Mouse (Mus musculus) ES-E14 (cell line): ENCODE data around the gene Zfp362. TPM values are rescaled to one million over a fixed set of nuclear protein-coding genes. Genes with fewer than 3 reads are reported as not detected.

ENCODE experiments used
- DNase-seq: peaks from one replicate; pipeline ENCODE4 v3.0.0-alpha.2; 2013; ENCODE audit warnings: low read depth, low spot score
- H3K27ac ChIP-seq: 2 replicates; pipeline ENCODE4 v1.5.1; 2012; ENCODE audit warnings: low read depth, mild to moderate bottlenecking, low read length, moderate library complexity, mixed read lengths; ENCODE audit not compliant: poor library complexity, insufficient read depth, severe bottlenecking
- H3K36me3 ChIP-seq: 2 replicates; pipeline ENCODE4 v1.6.1; 2012; ENCODE audit warnings: mild to moderate bottlenecking, low read length, moderate library complexity, mixed read lengths; ENCODE audit not compliant: control insufficient read depth, poor library complexity, insufficient read depth, severe bottlenecking
- H3K4me1 ChIP-seq, 2 experiments: fragments of 150-350 bp in 1 of 2; sonication (generic) in 1 of 2; 2 replicates each; pipeline ENCODE4 v1.6.1; 2012; ENCODE audit warnings: low read length in 2 of 2, mild to moderate bottlenecking in 1 of 2, mixed read lengths in 1 of 2; ENCODE audit not compliant: control insufficient read depth in 2 of 2, insufficient read depth in 2 of 2, poor library complexity in 1 of 2
- H3K4me3 ChIP-seq, 2 experiments: fragments of 150-350 bp in 1 of 2; sonication (generic) in 1 of 2; 2 replicates each; pipeline ENCODE4 v1.5.1; 2012; ENCODE audit warnings: low read length in 2 of 2, low read depth in 1 of 2, mild to moderate bottlenecking in 1 of 2, mixed read lengths in 1 of 2; ENCODE audit not compliant: insufficient read depth in 1 of 2, poor library complexity in 1 of 2, severe bottlenecking in 1 of 2
- H3K9ac ChIP-seq: 2 replicates; pipeline ENCODE4 v1.6.1; 2012; ENCODE audit warnings: low read depth, mild to moderate bottlenecking, low read length, mixed read lengths; ENCODE audit not compliant: poor library complexity, insufficient read depth, severe bottlenecking
- H3K9me3 ChIP-seq: fragments of 150-350 bp; sonication (generic); 2 replicates; pipeline ENCODE4 v1.6.1; 2012; ENCODE audit warnings: low read depth, mild to moderate bottlenecking, low read length; ENCODE audit not compliant: control insufficient read depth, insufficient read depth
- CHD2 ChIP-seq: IDR thresholded peaks from 2 replicates; pipeline ENCODE4 v1.6.1; 2014; ENCODE audit warnings: mild to moderate bottlenecking, low read depth, low read length, inconsistent platforms
- HCFC1 ChIP-seq: IDR thresholded peaks from 2 replicates; pipeline ENCODE4 v1.6.1; 2012; ENCODE audit warnings: low read length, inconsistent platforms, borderline replicate concordance; ENCODE audit not compliant: insufficient read depth
- MAFK ChIP-seq: IDR thresholded peaks from 2 replicates; pipeline ENCODE4 v1.6.1; 2014; ENCODE audit warnings: mild to moderate bottlenecking, low read depth, low read length, inconsistent platforms; ENCODE audit not compliant: insufficient read depth
- ZC3H11A ChIP-seq: IDR thresholded peaks from 2 replicates; pipeline ENCODE4 v1.6.1; 2012; ENCODE audit warnings: low read depth, mild to moderate bottlenecking, inconsistent platforms, low read length, borderline replicate concordance
- ZNF384 ChIP-seq: IDR thresholded peaks from 2 replicates; pipeline ENCODE4 v1.6.1; 2012; ENCODE audit warnings: low read depth, low read length, inconsistent platforms
- in situ Hi-C, 2 experiments: fragments of 600-800 bp; cut with MboI; formaldehyde crosslinking; loops; one replicate each; pipeline ENCODE4 v1.15.1; 2025; ENCODE audit warnings: low sequenced_read_pairs in 2 of 2, inconsistent platforms in 1 of 2; ENCODE audit not compliant: unreplicated experiment in 2 of 2
- total RNA-seq: library from RNA; depleted of rRNA; stranded (reverse); fragments of 300-350 nt; gene quantifications from 2 replicates; pipeline ENCODE4 v1.2.3, GENCODE M21; 2012

Zfp362 gene
- total RNA-seq, 1 experiment: 1.5 TPM

DNA sequence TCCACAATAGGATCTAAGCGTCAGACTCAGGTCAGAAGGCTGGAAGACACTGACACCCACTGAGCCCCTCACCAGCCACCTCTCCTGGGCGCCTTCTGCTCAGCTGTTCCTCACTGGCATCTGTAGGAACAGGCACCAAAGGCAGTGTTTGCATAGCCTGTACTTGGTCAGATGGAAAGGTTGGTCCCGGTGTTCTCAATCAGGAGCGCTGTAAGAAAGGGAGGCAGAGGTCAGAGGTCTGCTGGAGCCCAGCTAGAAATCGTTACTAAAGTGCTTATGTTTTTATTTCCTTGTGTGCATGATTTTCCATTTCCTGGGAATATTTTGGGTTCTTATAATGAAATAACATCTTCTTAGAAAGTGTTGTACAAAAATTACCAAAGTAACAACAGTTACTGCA is 63.9 kb downstream of the Zfp362 start:
- H3K4me1 ChIP-seq: peaks cover 4 to 8% of the 10 kb centered on the region in 2 experiments; a peak in 3 of 4 replicates
- H3K27ac ChIP-seq: no peak overlapping the region
- no peak overlapping the region for H3K9ac ChIP-seq
- no peak overlapping the region for H3K4me3 ChIP-seq
- no peak for DNase-seq
- in situ Hi-C loops: no loop called here
- TF ChIP-seq HCFC1 (no peak), ZNF384 (no peak), MAFK (no peak), CHD2 (no peak), ZC3H11A (no peak)
- H3K36me3 ChIP-seq: peaks cover 21% of the 10 kb centered on the region
- H3K9me3 ChIP-seq: no peaks in the 10 kb centered on the region

DNA sequence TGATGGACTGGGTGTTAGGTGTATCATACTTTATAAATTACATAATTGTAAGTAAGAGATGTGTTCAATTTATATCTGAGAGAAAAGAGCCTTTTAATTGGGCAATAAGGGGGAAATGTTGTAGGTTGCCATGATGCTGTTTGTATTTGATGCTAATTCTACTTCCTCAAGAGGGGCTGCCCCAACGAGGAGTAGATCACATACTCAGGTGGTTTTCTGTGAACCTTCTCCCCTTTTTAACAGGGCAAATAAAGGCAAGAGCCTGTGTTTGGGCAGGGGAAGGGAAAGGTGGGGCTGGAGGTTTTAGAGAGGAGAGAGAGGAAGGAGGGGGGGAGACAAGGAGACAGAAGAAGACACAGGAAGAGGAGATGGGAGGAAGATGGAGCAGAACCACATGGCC is 65.0 kb downstream of the Zfp362 start:
- no peak for DNase-seq
- no peak for TF ChIP-seq HCFC1
- no peak for TF ChIP-seq MAFK
- no peak for TF ChIP-seq CHD2
- TF ChIP-seq ZNF384: no peak
- Histone ChIP-seq H3K4me3 (no peak overlapping the region), H3K9ac (no peak overlapping the region), H3K9me3 (no peaks in the 10 kb centered on the region), H3K36me3 (peaks cover 16% of the 10 kb centered on the region; the same call in 1 of the 2 replicates), H3K27ac (no peak overlapping the region), H3K4me1 (peaks cover 5 to 13% of the 10 kb centered on the region in 2 experiments)
- in situ Hi-C loops: no loop called here

DNA sequence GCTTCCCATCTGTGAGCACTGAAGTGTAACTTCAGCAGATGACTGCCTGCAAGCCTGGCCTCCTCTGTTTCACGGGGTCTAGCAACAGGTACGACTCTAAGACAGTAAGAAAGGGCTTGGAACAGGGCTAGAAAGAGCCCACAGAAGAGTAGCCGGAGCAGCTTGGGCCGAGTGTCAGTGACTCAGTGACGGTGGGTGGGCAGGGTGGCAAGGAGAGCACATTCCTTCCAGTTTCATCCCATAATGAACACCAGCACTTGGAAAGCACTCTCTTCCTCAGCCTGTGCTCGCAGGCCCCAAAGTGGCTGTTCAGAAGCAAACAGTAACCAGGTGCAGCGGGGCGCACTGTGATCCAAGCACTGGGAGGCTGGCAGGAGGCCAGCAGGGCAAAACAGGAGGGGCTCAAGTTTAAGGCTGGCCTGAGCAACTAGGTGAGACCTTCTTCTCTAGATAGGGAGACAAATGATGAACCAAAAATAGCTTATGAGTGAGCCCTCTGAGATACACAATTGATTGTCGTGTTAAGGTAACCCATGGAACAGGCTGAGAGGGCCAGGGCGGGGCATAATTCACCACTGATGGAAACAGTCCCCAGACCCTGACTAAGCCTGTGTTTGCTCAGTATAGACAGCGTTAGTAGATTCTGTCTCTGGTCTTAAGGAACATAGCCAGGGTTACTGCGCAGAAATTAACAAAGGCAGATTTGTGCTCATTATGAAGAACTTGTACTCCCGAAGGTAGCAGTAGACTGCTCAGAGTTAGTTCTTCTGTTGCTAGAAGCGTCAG is 67.8 kb downstream of the Zfp362 start:
- Histone ChIP-seq H3K9me3 (no peaks in the 10 kb centered on the region), H3K4me1 (peaks cover 5 to 24% of the 10 kb centered on the region in 2 experiments), H3K27ac (peak overlapping the region; percentile 75), H3K36me3 (no peaks in the 10 kb centered on the region), H3K4me3 (0 out of 4 replicates have a peak overlapping the region, but pooled peaks of 1 of the 2 experiments have one; percentile 10), H3K9ac (no peak overlapping the region; the same call in 1 of the 2 replicates)
- no peak for TF ChIP-seq HCFC1
- DNase-seq: no peak
- in situ Hi-C loops: no loop called here

DNA sequence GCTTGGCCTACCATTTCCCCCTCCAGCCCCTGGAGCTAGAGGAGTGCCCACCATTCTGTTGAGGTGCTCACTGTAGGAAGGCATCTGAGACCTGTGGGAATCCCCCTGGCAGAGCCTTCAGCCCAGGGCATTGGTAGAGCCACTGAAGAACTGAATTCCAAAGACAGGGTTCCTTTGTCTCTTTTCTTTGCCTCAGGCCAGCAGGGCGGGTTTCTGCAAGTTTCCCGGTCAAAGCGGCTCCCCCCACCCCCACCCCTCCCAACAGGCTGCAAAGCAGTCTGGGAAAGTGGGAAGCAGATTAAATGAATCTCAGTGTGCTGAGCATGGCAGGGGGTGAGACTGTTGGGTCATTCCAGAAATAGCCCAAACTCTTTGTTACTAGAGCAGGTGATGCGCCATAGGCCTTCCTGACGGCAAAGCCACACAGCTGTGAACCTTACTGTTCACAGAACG is 68.7 kb downstream of the Zfp362 start:
- DNase-seq: peak; percentile 79
- peaks cover 5 to 22% of the 10 kb centered on the region in 2 experiments for H3K4me1 ChIP-seq
- H3K27ac ChIP-seq: peak overlapping the region; percentile 75; the same call in 1 of the 2 replicates
- no peaks in the 10 kb centered on the region for H3K36me3 ChIP-seq
- TF ChIP-seq CHD2 (no peak), MAFK (no peak), HCFC1 (no peak), ZNF384 (no peak), ZC3H11A (no peak)
- H3K4me3 ChIP-seq: peak overlapping the region in 1 of 2 experiments; percentile 10; a peak in 1 of 4 replicates
- in situ Hi-C loops: no loop called here
- 0 out of 2 replicates have a peak overlapping the region, but pooled peaks have one; percentile 13 for H3K9ac ChIP-seq
- H3K9me3 ChIP-seq: no peaks in the 10 kb centered on the region
